Mouse (Mus musculus) layer of hippocampus, adult 2 months (tissue): Measurements from ENCODE around the gene Rab1a. TPM values are rescaled to one million over a fixed set of nuclear protein-coding genes. Genes with fewer than 3 reads are reported as not detected.

Experiments
- DNase-seq, 2 experiments: peaks; one replicate each; pipeline ENCODE4 v3.0.0; 2022; ENCODE audit warnings: low spot score in 2 of 2
- H3K27ac ChIP-seq: fragments of 200-600 bp; 2 replicates; pipeline ENCODE4 v1.8.1; 2022
- H3K4me3 ChIP-seq: fragments of 200-600 bp; 2 replicates; pipeline ENCODE4 v1.8.1; 2022; ENCODE audit warnings: mild to moderate bottlenecking
- CTCF ChIP-seq: fragments of 200-600 bp; conservative IDR thresholded peaks from 2 replicates; pipeline ENCODE4 v1.8.1; 2022; ENCODE audit warnings: antibody characterized with exemption, mild to moderate bottlenecking, moderate library complexity
- total RNA-seq, 2 experiments: library from RNA; stranded (reverse); gene quantifications; 2 replicates each; pipeline ENCODE4 v1.2.3; 2021

Rab1a gene
- total RNA-seq, 2 experiments from 2014 or later = 161 to 162 TPM

GRCm38 (mm10) chr11:20269885-20270284 lies 68.7 kb downstream of the Rab1a start:
- Histone ChIP-seq H3K4me3 (no peak overlapping the region), H3K27ac (no peak overlapping the region)
- TF ChIP-seq CTCF = no peak
- DNase-seq = no peak

GRCm38 (mm10) chr11:20275974-20276373 lies 74.7 kb downstream of the Rab1a start:
- no peak overlapping the region for H3K4me3 ChIP-seq
- no peak overlapping the region for H3K27ac ChIP-seq
- DNase-seq = no peak
- no peak for TF ChIP-seq CTCF

Other genes with a start within 250 kb of the Rab1a start
- 100 to 1,000 TPM; 330 to 344 TPM for gene Actr2, start 88.5 kb upstream of the Rab1a start, total RNA-seq
- gene Cep68, start 48.0 kb downstream of the Rab1a start, total RNA-seq = 10 to 100 TPM; 34.0 to 36.3 TPM
- gene Slc1a4, start 131.3 kb downstream of the Rab1a start, total RNA-seq = 10 to 100 TPM; 36.9 to 39.2 TPM